Mouse (Mus musculus) liver, adult 10 weeks (tissue): ENCODE data around the gene Atp5d. TPM values are rescaled to one million over a fixed set of nuclear protein-coding genes. Genes with fewer than 3 reads are reported as not detected.

Experiments
- polyA plus RNA-seq: library from polyadenylated mRNA; stranded (reverse); fragments of 350-450 nt; fragmentation: Illumina TruSeq; extraction: RNeasy Lipid Tissue Mini Kit (QIAGEN cat#74804); gene quantifications from one replicate; pipeline ENCODE4 v1.2.3, GENCODE M21; 2014; ENCODE audit warnings: low read depth, low replicate concordance

Gene Atp5d
- 4.3 TPM for polyA plus RNA-seq

GRCm38 (mm10) chr10:80138553-80139438 is at the start of gene Atp5d:
TSS of gene Atp5d (plus strand) at chr10:80138632.

GRCm38 (mm10) chr10:80105460-80105859 is 33.0 kb upstream of the Atp5d start, which contains the start of gene Sbno2:
TSS of gene Sbno2 (minus strand) at chr10:80105571.

GRCm38 (mm10) chr10:80115290-80115943 is 23.0 kb upstream of the Atp5d start, which contains the start of gene Stk11:
TSS of gene Stk11 (plus strand) at chr10:80115803.

GRCm38 (mm10) chr10:80140666-80141035 is 2.2 kb downstream of the Atp5d start, which contains the start of gene Cbarp:
TSS of gene Cbarp (minus strand) at chr10:80140835.

GRCm38 (mm10) chr10:80147719-80148601 is 9.5 kb downstream of the Atp5d start, which contains the start of gene Midn:
TSS of gene Midn (plus strand) at chr10:80148272.

GRCm38 (mm10) chr10:80165392-80166128 is 27.1 kb downstream of the Atp5d start, which contains the start of gene Cirbp:
TSS of gene Cirbp (plus strand) at chr10:80165985.

GRCm38 (mm10) chr10:80172527-80173292 is 34.3 kb downstream of the Atp5d start, which contains the start of gene 1600002K03Rik:
TSS of gene 1600002K03Rik (plus strand) at chr10:80172944.

GRCm38 (mm10) chr10:80179068-80180051 is 40.9 kb downstream of the Atp5d start, which contains the start of gene Efna2:
TSS of gene Efna2 (plus strand) at chr10:80179482.

Other genes starting within 250 kb of the Atp5d start
- not detected for gene Cfd, start 247.8 kb upstream of the Atp5d start, polyA plus RNA-seq
- not detected for gene Med16, start 229.7 kb upstream of the Atp5d start, polyA plus RNA-seq
- not detected for gene Gm26602, start 227.8 kb upstream of the Atp5d start, polyA plus RNA-seq
- not detected for gene Kiss1r, start 221.7 kb upstream of the Atp5d start, polyA plus RNA-seq
- gene R3hdm4, start 217.4 kb upstream of the Atp5d start, polyA plus RNA-seq = 5.4 TPM
- gene Arid3a, start 211.6 kb upstream of the Atp5d start, polyA plus RNA-seq = 0.19 TPM
- gene Wdr18, start 178.5 kb upstream of the Atp5d start, polyA plus RNA-seq = 1.8 TPM
- not detected for gene Grin3b, start 167.9 kb upstream of the Atp5d start, polyA plus RNA-seq
- gene Tmem259, start 154.3 kb upstream of the Atp5d start, polyA plus RNA-seq = 1.4 TPM
- 0.66 TPM for gene Cnn2, start 150.0 kb upstream of the Atp5d start, polyA plus RNA-seq
- 0.08 TPM for gene Abca7, start 142.1 kb upstream of the Atp5d start, polyA plus RNA-seq
- 0.13 TPM for gene Arhgap45, start 122.0 kb upstream of the Atp5d start, polyA plus RNA-seq
- gene Polr2e, start 98.8 kb upstream of the Atp5d start, polyA plus RNA-seq = 0.85 TPM
- 73.4 TPM for gene Gpx4, start 91.5 kb upstream of the Atp5d start, polyA plus RNA-seq
- gene Sbno2, start 33.1 kb upstream of the Atp5d start, polyA plus RNA-seq = 0.64 TPM
- 9.5 TPM for gene Stk11, start 22.8 kb upstream of the Atp5d start, polyA plus RNA-seq
- not detected for gene Cbarp, start 2.2 kb downstream of the Atp5d start, polyA plus RNA-seq
- gene Midn, start 9.6 kb downstream of the Atp5d start, polyA plus RNA-seq = 5.2 TPM
- gene Cirbp, start 27.4 kb downstream of the Atp5d start, polyA plus RNA-seq = 8.9 TPM
- 1.1 TPM for gene 1600002K03Rik, start 34.3 kb downstream of the Atp5d start, polyA plus RNA-seq
- gene Efna2, start 40.9 kb downstream of the Atp5d start, polyA plus RNA-seq = not detected
- gene Mum1, start 87.8 kb downstream of the Atp5d start, polyA plus RNA-seq = 1.5 TPM
- gene Ndufs7, start 110.5 kb downstream of the Atp5d start, polyA plus RNA-seq = 3.2 TPM
- 20.3 TPM for gene Gamt, start 122.4 kb downstream of the Atp5d start, polyA plus RNA-seq
- gene Dazap1, start 122.9 kb downstream of the Atp5d start, polyA plus RNA-seq = 13.7 TPM
- gene Rps15, start 153.8 kb downstream of the Atp5d start, polyA plus RNA-seq = 3.6 TPM
- gene Apc2, start 157.3 kb downstream of the Atp5d start, polyA plus RNA-seq = not detected
- gene 2310011J03Rik, start 181.9 kb downstream of the Atp5d start, polyA plus RNA-seq = 0.69 TPM
- gene Pcsk4, start 190.9 kb downstream of the Atp5d start, polyA plus RNA-seq = 0.32 TPM
- 47.3 TPM for gene Reep6, start 191.3 kb downstream of the Atp5d start, polyA plus RNA-seq
- 0.13 TPM for gene Adamtsl5, start 209.8 kb downstream of the Atp5d start, polyA plus RNA-seq
- not detected for gene Plk5, start 217.8 kb downstream of the Atp5d start, polyA plus RNA-seq
- gene Mex3d, start 249.0 kb downstream of the Atp5d start, polyA plus RNA-seq = 1.4 TPM